Mouse (Mus musculus) heart, postnatal 25 days (tissue): ENCODE data around the gene Prss46. TPM values are rescaled to one million over a fixed set of nuclear protein-coding genes. Genes with fewer than 3 reads are reported as not detected.

Experiments
- DNase-seq: peaks from one replicate; pipeline ENCODE4 v3.0.0; 2022; ENCODE audit warnings: low spot score
- intact Hi-C: fragments of 180-260 bp; cut with DNase I; formaldehyde crosslinking; loops from one replicate; pipeline ENCODE4 v1.15.1; 2025
- total RNA-seq, 2 experiments: library from RNA; stranded (reverse); gene quantifications; 2 replicates each; pipeline ENCODE4 v1.2.3; 2021

Gene Prss46
- total RNA-seq, 2 experiments from 2014 or later = not detected

- intact Hi-C loops = no loop called here
- DNase-seq = no peak
Observed at GRCm38 (mm10) chr9:110891077-110891828, 46.9 kb downstream of the Prss46 start.

GRCm38 (mm10) chr9:110892552-110892951 is 48.2 kb downstream of the Prss46 start:
- DNase-seq = no peak
- intact Hi-C loops = no loop called here

- no peak for DNase-seq
- intact Hi-C loops = no loop called here
Observed at GRCm38 (mm10) chr9:110893429-110893828, 49.1 kb downstream of the Prss46 start.

- DNase-seq = no peak
- intact Hi-C loops = no loop called here
Observed at GRCm38 (mm10) chr9:110895507-110895906, 51.2 kb downstream of the Prss46 start.

GRCm38 (mm10) chr9:110895994-110896393 is 51.7 kb downstream of the Prss46 start:
- DNase-seq = no peak
- intact Hi-C loops = no loop called here

GRCm38 (mm10) chr9:110896595-110896994 is 52.3 kb downstream of the Prss46 start:
- DNase-seq = no peak
- intact Hi-C loops = no loop called here

- intact Hi-C loops = no loop called here
- DNase-seq = no peak
Observed at GRCm38 (mm10) chr9:110899451-110900008, 55.2 kb downstream of the Prss46 start.

- no peak for DNase-seq
- intact Hi-C loops = no loop called here
Observed at GRCm38 (mm10) chr9:110901204-110901603, 56.9 kb downstream of the Prss46 start.

- DNase-seq = no peak
- intact Hi-C loops = no loop called here
Observed at GRCm38 (mm10) chr9:110902271-110902670, 58.0 kb downstream of the Prss46 start.

Other genes starting within 250 kb of the Prss46 start
- gene Nradd, start 220.1 kb upstream of the Prss46 start, total RNA-seq = 1 to 10 TPM; 1.1 to 2.0 TPM
- gene Nbeal2, start 190.3 kb upstream of the Prss46 start, total RNA-seq = 1 to 10 TPM; 8.2 to 8.7 TPM
- 10 to 100 TPM; 61.6 to 66.8 TPM for gene Ccdc12, start 188.0 kb upstream of the Prss46 start, total RNA-seq
- over 10,000 TPM; 11,742 to 12,072 TPM for gene Myl3, start 102.6 kb upstream of the Prss46 start, total RNA-seq
- 1 to 10 TPM; 7.6 to 7.9 TPM for gene Pth1r, start 97.4 kb upstream of the Prss46 start, total RNA-seq
- gene Prss42, start 46.3 kb upstream of the Prss46 start, total RNA-seq = not detected
- gene Prss44, start 30.5 kb upstream of the Prss46 start, total RNA-seq = not detected
- gene Prss43, start 17.8 kb upstream of the Prss46 start, total RNA-seq = not detected
- not detected for gene Prss45, start 9.9 kb upstream of the Prss46 start, total RNA-seq
- gene Prss50, start 13.5 kb downstream of the Prss46 start, total RNA-seq = not detected
- gene Als2cl, start 35.4 kb downstream of the Prss46 start, total RNA-seq = 10 to 100 TPM in 1 of 2 experiments, 1 to 10 TPM in 1; 9.7 to 15.0 TPM
- 1 to 10 TPM; 1.2 to 1.3 TPM for gene Tmie, start 35.6 kb downstream of the Prss46 start, total RNA-seq
- gene Fam240a, start 72.4 kb downstream of the Prss46 start, total RNA-seq = not detected
- not detected for gene Tdgf1, start 101.7 kb downstream of the Prss46 start, total RNA-seq
- 100 to 1,000 TPM; 142 to 144 TPM for gene Lrrc2, start 107.0 kb downstream of the Prss46 start, total RNA-seq
- gene Rtp3, start 146.1 kb downstream of the Prss46 start, total RNA-seq = 1 to 10 TPM; 4.0 to 4.3 TPM
- gene Ltf, start 174.8 kb downstream of the Prss46 start, total RNA-seq = under 1 TPM in 1 of 2 experiments, not detected in 1; 0.78 TPM
- 10 to 100 TPM in 1 of 2 experiments, 1 to 10 TPM in 1; 8.2 to 10.4 TPM for gene Ccrl2, start 213.0 kb downstream of the Prss46 start, total RNA-seq